Mouse (Mus musculus) frontal cortex, postnatal 25 days (tissue): Measurements from ENCODE around the gene Synm.

ENCODE experiments used
- DNase-seq, 2 experiments: peaks; one replicate each; pipeline ENCODE4 v3.0.0; 2022; ENCODE audit warnings: low spot score in 2 of 2

Gene Synm

GRCm38 (mm10) chr7:67700846-67701245 lies 58.7 kb downstream of the Synm start:
- no peak for DNase-seq

GRCm38 (mm10) chr7:67699301-67699700 lies 60.2 kb downstream of the Synm start:
- no peak for DNase-seq

- DNase-seq = no peak
These were observed 61.5 kb downstream of the Synm start for GRCm38 (mm10) chr7:67697892-67698630.

- DNase-seq = no peak
These were observed 63.6 kb downstream of the Synm start for GRCm38 (mm10) chr7:67695906-67696305.

GRCm38 (mm10) chr7:67692791-67693538 lies 66.6 kb downstream of the Synm start:
- no peak for DNase-seq

GRCm38 (mm10) chr7:67692141-67692540 lies 67.4 kb downstream of the Synm start:
- DNase-seq = no peak

DNA sequence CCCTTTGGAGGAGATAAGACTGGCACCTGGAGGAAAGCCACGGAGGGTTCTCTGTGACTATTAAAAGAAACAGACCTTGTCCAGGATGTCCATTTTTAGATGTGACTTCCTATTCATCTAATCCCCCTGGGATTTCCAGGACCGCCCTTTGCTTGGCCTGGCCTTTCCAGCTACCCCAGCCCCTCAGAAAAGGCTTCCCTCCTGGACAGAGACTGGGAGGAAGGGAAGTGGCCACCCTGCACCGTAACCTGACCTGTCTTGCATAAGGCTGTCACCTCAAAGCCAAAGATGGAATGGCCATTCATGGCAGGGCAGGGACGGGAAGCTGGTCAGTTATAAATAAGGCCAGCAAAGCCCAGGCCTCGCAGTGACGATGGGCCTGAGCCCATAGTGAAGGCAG lies 68.5 kb downstream of the Synm start:
- no peak for DNase-seq

DNA sequence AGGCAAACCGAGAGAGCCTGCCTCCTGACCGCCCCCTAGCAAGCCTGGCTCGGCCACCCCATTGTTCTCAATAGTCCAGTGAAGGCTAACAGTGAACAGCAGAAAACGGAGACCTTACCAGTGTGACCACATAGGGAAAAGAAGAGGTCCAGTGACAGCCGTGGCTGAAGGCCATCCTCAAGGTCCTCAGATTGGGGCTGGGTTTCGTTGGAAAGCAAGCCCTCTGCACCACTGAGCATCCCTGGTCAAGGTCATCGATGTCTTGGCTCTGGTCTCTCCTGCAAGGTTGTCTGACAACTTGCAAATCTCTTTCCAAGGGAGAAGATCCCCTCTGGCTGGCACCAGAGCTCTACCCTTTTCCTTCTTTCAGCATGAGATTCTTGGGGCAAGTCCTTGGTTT lies 69.7 kb downstream of the Synm start:
- DNase-seq = no peak

- no peak for DNase-seq
These were observed 71.3 kb downstream of the Synm start for GRCm38 (mm10) chr7:67688281-67688680.

- DNase-seq = no peak
These were observed 73.0 kb downstream of the Synm start for GRCm38 (mm10) chr7:67686545-67686944.

DNA sequence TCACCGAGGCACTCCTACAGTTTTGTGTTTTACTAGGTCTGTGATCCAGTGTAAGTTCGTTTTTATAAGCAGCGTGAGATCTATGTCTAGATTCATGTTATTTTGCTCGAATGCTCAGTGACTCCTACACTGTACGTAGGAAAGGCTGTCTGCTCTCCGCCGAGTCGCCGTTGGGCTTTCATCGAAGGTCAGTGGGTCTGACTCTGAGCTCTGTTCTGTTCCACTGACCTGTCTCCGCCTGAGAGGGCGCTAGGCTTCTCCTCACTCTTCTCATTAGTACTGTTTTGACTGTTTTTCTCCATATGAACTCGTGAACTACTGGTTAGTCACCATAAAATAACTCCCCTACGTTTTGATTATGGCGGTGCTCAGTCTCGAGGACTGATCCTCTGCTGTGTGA lies 76.5 kb downstream of the Synm start:
- DNase-seq = no peak

DNA sequence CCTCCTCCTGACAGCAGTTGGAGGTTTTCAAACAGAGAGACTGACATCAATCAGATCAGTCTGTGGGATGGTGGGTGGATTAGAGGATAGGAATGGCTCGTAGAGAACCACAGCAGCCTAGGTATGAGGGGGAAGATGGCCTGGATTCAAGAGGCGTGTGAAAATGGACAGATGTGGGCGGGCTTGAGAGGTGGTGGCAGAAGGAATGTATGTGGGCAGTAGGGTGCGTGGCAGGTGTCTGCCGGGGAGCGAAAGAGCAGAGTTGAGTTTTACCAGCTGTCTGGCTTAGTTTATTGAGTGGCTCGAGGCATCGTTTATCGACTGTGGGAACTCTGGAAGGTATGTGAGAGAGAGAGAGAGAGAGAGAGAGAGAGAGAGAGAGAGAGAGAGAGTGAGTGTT lies 78.5 kb downstream of the Synm start:
- DNase-seq = no peak
